Comparison of ENCODE assay signal across 25 mouse cellular contexts in genomic region chr12:79620693-79621092, GRCm38 (mm10).
A peak's percentile ranks its signal among the peaks of the same experiment; 100 is the strongest.
DNase-seq lines count a peak whose midpoint lies in the region; ATAC-seq and TF ChIP-seq lines count a peak whose summit lies in the region.
"Had no signal": no experiment of that assay in that cellular context is flagged by ENCODE, and none has a peak within 500 bp of the region (broad histone marks: within the 10 kb centered on the region; RNA-seq: fewer than 3 reads in every experiment).

No protein-coding gene starts in this region.

- no peak overlapping the region for H3K4me3 ChIP-seq in limb, embryonic 12.5 days (replicated peaks)
- no peak overlapping the region for H3K4me3 ChIP-seq in limb, embryonic 10.5 days
- H3K4me3 ChIP-seq in embryonic facial prominence, embryonic 10.5 days, result no peak overlapping the region
- H3K4me3 ChIP-seq in embryonic facial prominence, embryonic 13.5 days, result no peak overlapping the region
- H3K4me3 ChIP-seq in gastrocnemius, adult 2 months, result no peak overlapping the region
- no peak overlapping the region for H3K4me3 ChIP-seq in layer of hippocampus, adult 2 months
- H3K4me3 ChIP-seq: forebrain, embryonic 10.5 days; forebrain, embryonic 13.5 days; heart, embryonic 13.5 days had no signal

- 0 out of 2 replicates have a peak overlapping the region, but pooled peaks have one; percentile 23 for H3K27ac ChIP-seq in limb, embryonic 12.5 days
- H3K27ac ChIP-seq in limb, embryonic 10.5 days, result no peak overlapping the region
- H3K27ac ChIP-seq in embryonic facial prominence, embryonic 10.5 days (replicated peaks), result peak overlapping the region; percentile 35; the same call in 1 of the 2 replicates
- peak overlapping the region; percentile 57 for H3K27ac ChIP-seq in embryonic facial prominence, embryonic 13.5 days
- H3K27ac ChIP-seq in gastrocnemius, adult 2 months, result no peak overlapping the region
- H3K27ac ChIP-seq in layer of hippocampus, adult 2 months, result no peak overlapping the region
- H3K27ac ChIP-seq: forebrain, embryonic 10.5 days; forebrain, embryonic 13.5 days; heart, embryonic 13.5 days; hindbrain, embryonic 14.5 days; hindbrain, postnatal 0 days had no signal

- intact Hi-C loops in gastrocnemius, adult 2 months (cut with DNase I), result no loop called here

- ATAC-seq in limb, embryonic 12.5 days (ENCODE audit: insufficient number of reproducible peaks, insufficient read depth, low FRiP score, low TSS enrichment, low read depth), result no peak
- 0 out of 2 replicates have a peak, but pooled peaks have one; percentile 69 for ATAC-seq in embryonic facial prominence, embryonic 13.5 days (ENCODE audit: insufficient number of reproducible peaks, insufficient read depth, low FRiP score, low TSS enrichment, low read depth)
- ATAC-seq: CD4-positive, CD25-positive, alpha-beta regulatory T cell, adult 4 months; forebrain, embryonic 13.5 days; forebrain, embryonic 16.5 days; hindbrain, postnatal 0 days; inflammation-experienced regulatory T-cells, adult 6 months; intestine, embryonic 16.5 days had no signal

- peaks cover 19% of the 10 kb centered on the region for H3K4me1 ChIP-seq in limb, embryonic 12.5 days (replicated peaks)
- peaks cover 8% of the 10 kb centered on the region for H3K4me1 ChIP-seq in limb, embryonic 10.5 days
- peaks cover 32% of the 10 kb centered on the region for H3K4me1 ChIP-seq in embryonic facial prominence, embryonic 10.5 days
- H3K4me1 ChIP-seq in embryonic facial prominence, embryonic 13.5 days, result peaks cover 19% of the 10 kb centered on the region

- WGBS in limb, embryonic 12.5 days, result 68% methylated on average over 5 of the region's 5 CpGs
- 93% methylated on average over 5 of the region's 5 CpGs for WGBS in limb, embryonic 10.5 days
- WGBS in embryonic facial prominence, embryonic 10.5 days, result 69% methylated on average over 5 of the region's 5 CpGs
- WGBS in embryonic facial prominence, embryonic 13.5 days, result 38% methylated on average over 5 of the region's 5 CpGs

- no peak for DNase-seq in limb, embryonic 10.5 days (ENCODE audit: low spot score)
- no peak for DNase-seq in embryonic facial prominence, embryonic 10.5 days (ENCODE audit: low spot score)
- no peak for DNase-seq in gastrocnemius, adult 2 months
- DNase-seq in layer of hippocampus, adult 2 months (ENCODE audit: low spot score in 2 of 2), result no peak
- no peak for DNase-seq in ovary, adult 18-20 months (ENCODE audit: low spot score)
- DNase-seq: adrenal gland, postnatal 10 days; cerebellum, adult 11 months; cerebellum, adult 2 months; cerebellum, adult 9-11 months; cerebellum, postnatal 25 days; gastrocnemius, postnatal 14 days; heart, adult 18-20 months; heart, postnatal 14 days; heart, postnatal 4 days had no signal

- H3K9ac ChIP-seq in limb, embryonic 12.5 days (replicated peaks), result no peak overlapping the region
- no peak overlapping the region for H3K9ac ChIP-seq in embryonic facial prominence, embryonic 13.5 days
- H3K9ac ChIP-seq: forebrain, embryonic 13.5 days; heart, embryonic 13.5 days; hindbrain, embryonic 14.5 days had no signal

- H3K9me3 ChIP-seq in limb, embryonic 12.5 days, result no peaks in the 10 kb centered on the region
- H3K9me3 ChIP-seq in limb, embryonic 10.5 days (replicated peaks), result no peaks in the 10 kb centered on the region
- H3K9me3 ChIP-seq in embryonic facial prominence, embryonic 10.5 days, result no peaks in the 10 kb centered on the region
- H3K9me3 ChIP-seq in embryonic facial prominence, embryonic 13.5 days, result no peaks in the 10 kb centered on the region
- H3K9me3 ChIP-seq: forebrain, embryonic 10.5 days; forebrain, embryonic 13.5 days; heart, embryonic 13.5 days had no signal

- no peak for TF ChIP-seq CTCF in gastrocnemius, adult 2 months (IDR thresholded peaks at IDR 0.05)
- TF ChIP-seq CTCF in layer of hippocampus, adult 2 months (conservative IDR thresholded peaks at IDR 0.05), result no peak

- no peaks in the 10 kb centered on the region for H3K36me3 ChIP-seq in limb, embryonic 12.5 days
- H3K36me3 ChIP-seq in limb, embryonic 10.5 days, result no peaks in the 10 kb centered on the region
- no peaks in the 10 kb centered on the region for H3K36me3 ChIP-seq in embryonic facial prominence, embryonic 10.5 days (replicated peaks)
- H3K36me3 ChIP-seq in embryonic facial prominence, embryonic 13.5 days, result no peaks in the 10 kb centered on the region
- H3K36me3 ChIP-seq: forebrain, embryonic 10.5 days; heart, embryonic 13.5 days had no signal

- no peak overlapping the region for H3K4me2 ChIP-seq in limb, embryonic 12.5 days
- no peak overlapping the region for H3K4me2 ChIP-seq in embryonic facial prominence, embryonic 13.5 days
- H3K4me2 ChIP-seq: forebrain, embryonic 13.5 days; heart, embryonic 13.5 days; hindbrain, embryonic 14.5 days had no signal

- H3K27me3 ChIP-seq in limb, embryonic 12.5 days, result no peaks in the 10 kb centered on the region
- no peaks in the 10 kb centered on the region for H3K27me3 ChIP-seq in limb, embryonic 10.5 days (ENCODE audit: low read depth, poor library complexity, severe bottlenecking)
- H3K27me3 ChIP-seq in embryonic facial prominence, embryonic 10.5 days (replicated peaks; ENCODE audit: low read depth, poor library complexity, severe bottlenecking), result no peaks in the 10 kb centered on the region
- no peaks in the 10 kb centered on the region for H3K27me3 ChIP-seq in embryonic facial prominence, embryonic 13.5 days
- H3K27me3 ChIP-seq: forebrain, embryonic 13.5 days; heart, embryonic 13.5 days had no signal

Comparison
In these comparisons a context has a peak if more than half of its experiments do, and no peak if none do; other contexts are left out.
1. H3K27ac ChIP-seq: peak in limb, embryonic 12.5 days (single experiment), embryonic facial prominence, embryonic 10.5 days (single experiment) and embryonic facial prominence, embryonic 13.5 days (single experiment); none in limb, embryonic 10.5 days (single experiment), gastrocnemius, adult 2 months (single experiment) and layer of hippocampus, adult 2 months (single experiment).